Mouse (Mus musculus) adrenal gland, postnatal 14 days (tissue): ENCODE measurements at regions not wholly inside any gene's neighbourhood (a gene's known extent, or its start where the extent isn't known, plus 50 kb on each side); places are given as distances from the start of the nearest gene placed in this dataset.
A peak's percentile ranks its signal among the peaks of the same experiment; 100 is the strongest.

Source experiments
- DNase-seq: peaks from one replicate; pipeline ENCODE4 v3.0.0; 2021; ENCODE audit warnings: mixed read lengths

GRCm38 (mm10) chr1:137323035-137323680 lies 362.9 kb upstream of the Nr5a2 start:
- no peak for DNase-seq

- DNase-seq = no peak
These were observed 342.6 kb upstream of the Nr5a2 start for GRCm38 (mm10) chr1:137302757-137303422.

- DNase-seq = no peak
These were observed 337.7 kb upstream of the Nr5a2 start for GRCm38 (mm10) chr1:137297780-137298569.

GRCm38 (mm10) chr1:137289456-137289855 lies 329.2 kb upstream of the Nr5a2 start:
- no peak for DNase-seq

GRCm38 (mm10) chr1:137283291-137283690 lies 323.0 kb upstream of the Nr5a2 start:
- no peak for DNase-seq

- no peak for DNase-seq
These were observed 322.2 kb upstream of the Nr5a2 start for GRCm38 (mm10) chr1:137282457-137282856.

GRCm38 (mm10) chr1:137280391-137281386 lies 320.4 kb upstream of the Nr5a2 start:
- DNase-seq = no peak

GRCm38 (mm10) chr1:137279981-137280380 lies 319.7 kb upstream of the Nr5a2 start:
- no peak for DNase-seq

GRCm38 (mm10) chr1:137270659-137271612 lies 310.7 kb upstream of the Nr5a2 start:
- DNase-seq = no peak

GRCm38 (mm10) chr1:137262806-137263370 lies 302.6 kb upstream of the Nr5a2 start:
- DNase-seq = no peak

- DNase-seq = no peak
These were observed 301.9 kb upstream of the Nr5a2 start for GRCm38 (mm10) chr1:137262121-137262525.

GRCm38 (mm10) chr1:137256294-137256693 lies 296.0 kb upstream of the Nr5a2 start:
- DNase-seq = no peak

- no peak for DNase-seq
These were observed 294.8 kb upstream of the Nr5a2 start for GRCm38 (mm10) chr1:137255041-137255440.

GRCm38 (mm10) chr1:137254634-137255033 lies 294.4 kb upstream of the Nr5a2 start:
- DNase-seq = no peak

GRCm38 (mm10) chr1:137227098-137227485 lies 266.8 kb upstream of the Nr5a2 start:
- no peak for DNase-seq

- peak; percentile 21 for DNase-seq
These were observed 266.3 kb upstream of the Nr5a2 start for GRCm38 (mm10) chr1:137226479-137227097.

- peak; percentile 17 for DNase-seq
These were observed 265.2 kb upstream of the Nr5a2 start for GRCm38 (mm10) chr1:137225418-137225817.

GRCm38 (mm10) chr1:137223052-137223451 lies 262.8 kb upstream of the Nr5a2 start:
- no peak for DNase-seq

- peak; percentile 22 for DNase-seq
These were observed 261.1 kb upstream of the Nr5a2 start for GRCm38 (mm10) chr1:137221087-137222057.
